Mouse (Mus musculus) 3134 (cell line): Measurements from ENCODE around the gene Grm8.
A peak's percentile ranks its signal among the peaks of the same experiment; 100 is the strongest.

Experiments used
- DNase-seq: peaks from one replicate; pipeline ENCODE4 v3.0.0-alpha.2; 2011; ENCODE audit warnings: low spot score; ENCODE audit not compliant: insufficient read length; ENCODE audit errors: extremely low read depth

The Grm8 gene

GRCm38 (mm10) chr6:28135001-28135401 lies at the start of gene Grm8:
Gene Grm8, minus strand, starts transcription at chr6:28135178.
- DNase-seq: peak; percentile 5

- no peak for DNase-seq
Measured at GRCm38 (mm10) chr6:28169851-28170539, 35.0 kb upstream of the Grm8 start.

GRCm38 (mm10) chr6:28160399-28160798 lies 25.4 kb upstream of the Grm8 start:
- DNase-seq: no peak

GRCm38 (mm10) chr6:28146445-28146844 lies 11.5 kb upstream of the Grm8 start:
- no peak for DNase-seq

GRCm38 (mm10) chr6:28142332-28142731 lies 7.4 kb upstream of the Grm8 start:
- DNase-seq: no peak

- peak; percentile 4 for DNase-seq
Measured at GRCm38 (mm10) chr6:28135411-28136233, 644 bp upstream of the Grm8 start.

- DNase-seq: no peak
Measured at GRCm38 (mm10) chr6:28134251-28134801, 652 bp downstream of the Grm8 start.

- no peak for DNase-seq
Measured at GRCm38 (mm10) chr6:28133206-28134063, 1.5 kb downstream of the Grm8 start.

- DNase-seq: no peak
Measured at GRCm38 (mm10) chr6:28132056-28132455, 2.9 kb downstream of the Grm8 start.

GRCm38 (mm10) chr6:28128871-28129270 lies 6.1 kb downstream of the Grm8 start:
- DNase-seq: no peak

GRCm38 (mm10) chr6:28115519-28115918 lies 19.5 kb downstream of the Grm8 start:
- no peak for DNase-seq

- no peak for DNase-seq
Measured at GRCm38 (mm10) chr6:28114916-28115315, 20.1 kb downstream of the Grm8 start.

GRCm38 (mm10) chr6:28111551-28111950 lies 23.4 kb downstream of the Grm8 start:
- no peak for DNase-seq

GRCm38 (mm10) chr6:28102608-28103316 lies 32.2 kb downstream of the Grm8 start:
- DNase-seq: no peak

- no peak for DNase-seq
Measured at GRCm38 (mm10) chr6:28100001-28100400, 35.0 kb downstream of the Grm8 start.

GRCm38 (mm10) chr6:28092511-28092910 lies 42.5 kb downstream of the Grm8 start:
- DNase-seq: no peak

- no peak for DNase-seq
Measured at GRCm38 (mm10) chr6:28091836-28092235, 43.1 kb downstream of the Grm8 start.

GRCm38 (mm10) chr6:28090981-28091380 lies 44.0 kb downstream of the Grm8 start:
- DNase-seq: no peak

- DNase-seq: no peak
Measured at GRCm38 (mm10) chr6:28075534-28075933, 59.4 kb downstream of the Grm8 start.

- no peak for DNase-seq
Measured at GRCm38 (mm10) chr6:28074470-28074869, 60.5 kb downstream of the Grm8 start.
